ENCODE assay signal across 9 mouse cellular contexts in the genomic region with DNA sequence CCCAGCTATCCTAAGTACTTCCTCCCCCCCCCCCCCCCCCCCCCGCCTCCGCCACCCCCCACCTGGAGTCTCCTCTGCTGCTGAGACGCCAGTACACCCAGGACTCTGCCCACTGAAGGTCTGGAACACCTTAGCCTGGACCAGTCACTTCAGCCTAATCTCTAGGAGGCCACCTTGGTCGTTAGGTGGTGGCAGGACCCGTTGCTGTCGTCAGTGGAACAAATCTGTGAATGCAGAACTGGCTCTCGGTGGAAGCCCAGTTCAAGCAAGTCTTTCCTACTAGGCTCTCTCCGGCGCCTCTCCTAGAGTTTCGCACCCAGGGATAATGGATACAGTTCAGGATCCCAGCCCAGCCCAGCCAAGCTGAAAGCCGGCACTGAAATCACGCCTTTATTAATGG. TPM values are rescaled to one million over a fixed set of nuclear protein-coding genes. Genes with fewer than 3 reads are reported as not detected.
DNase-seq lines count a peak whose midpoint lies in the region; ATAC-seq and TF ChIP-seq lines count a peak whose summit lies in the region.
"Had no signal": no experiment of that assay in that cellular context is flagged by ENCODE, and none has a peak within 500 bp of the region (broad histone marks: within the 10 kb centered on the region; RNA-seq: fewer than 3 reads in every experiment).

No protein-coding gene starts in this region.

- ATAC-seq in forebrain, embryonic 16.5 days, result no peak
- ATAC-seq in neural tube, embryonic 12.5 days (ENCODE audit: low FRiP score, low read depth), result no peak

- peak overlapping the region; percentile 5; the same call in 1 of the 2 replicates for H3K9ac ChIP-seq in forebrain, embryonic 16.5 days (replicated peaks; ENCODE audit: low read depth, low read length)
- no peak overlapping the region for H3K9ac ChIP-seq in neural tube, embryonic 12.5 days

- no peak overlapping the region; the same call in 1 of the 2 replicates for H3K27ac ChIP-seq in spleen, adult 2 months (ENCODE audit: insufficient read depth, low read length)
- H3K27ac ChIP-seq in forebrain, embryonic 16.5 days (ENCODE audit: low read length), result no peak overlapping the region
- no peak overlapping the region for H3K27ac ChIP-seq in limb, embryonic 10.5 days
- H3K27ac ChIP-seq in neural tube, embryonic 12.5 days, result no peak overlapping the region

- no peak for DNase-seq in spleen, adult 2 months (ENCODE audit: low read depth in 1 of 2, low spot score in 2 of 2)
- DNase-seq in spleen, adult 18-20 months, result no peak
- no peak for DNase-seq in limb, embryonic 10.5 days (ENCODE audit: low spot score)
- no peak for DNase-seq in right cerebral cortex, adult 2 months (ENCODE audit: low spot score in 2 of 2)
- no peak for DNase-seq in adrenal gland, adult 18-20 months (ENCODE audit: low spot score in 2 of 2)
- no peak for DNase-seq in c-Kit-positive CD71-positive TER-119-positive erythroid progenitor cells, embryonic 14.5 days (ENCODE audit: low spot score)

- H3K27me3 ChIP-seq in spleen, adult 2 months (ENCODE audit: control insufficient read depth, insufficient read depth, low read length), result peaks cover 16% of the 10 kb centered on the region
- H3K27me3 ChIP-seq in forebrain, embryonic 16.5 days (replicated peaks; ENCODE audit: control insufficient read depth, insufficient read depth, low read length), result peaks cover 26% of the 10 kb centered on the region
- peaks cover 59% of the 10 kb centered on the region for H3K27me3 ChIP-seq in limb, embryonic 10.5 days (ENCODE audit: low read depth, poor library complexity, severe bottlenecking)
- peaks cover 42% of the 10 kb centered on the region for H3K27me3 ChIP-seq in neural tube, embryonic 12.5 days (replicated peaks)

- no peaks in the 10 kb centered on the region for H3K9me3 ChIP-seq in forebrain, embryonic 16.5 days (ENCODE audit: control insufficient read depth, low read length)
- H3K9me3 ChIP-seq in limb, embryonic 10.5 days (replicated peaks), result no peaks in the 10 kb centered on the region
- H3K9me3 ChIP-seq in neural tube, embryonic 12.5 days, result no peaks in the 10 kb centered on the region

- H3K36me3 ChIP-seq in spleen, adult 2 months (ENCODE audit: control insufficient read depth, insufficient read depth, low read length), result no peaks in the 10 kb centered on the region
- no peaks in the 10 kb centered on the region for H3K36me3 ChIP-seq in forebrain, embryonic 16.5 days (ENCODE audit: control insufficient read depth, insufficient read depth)
- H3K36me3 ChIP-seq in limb, embryonic 10.5 days, result no peaks in the 10 kb centered on the region
- H3K36me3 ChIP-seq in neural tube, embryonic 12.5 days, result no peaks in the 10 kb centered on the region

- H3K4me3 ChIP-seq in spleen, adult 2 months (ENCODE audit: extremely low read depth, insufficient read depth, insufficient read length), result peak overlapping the region; percentile 49; the same call in 1 of the 2 replicates
- H3K4me3 ChIP-seq in forebrain, embryonic 16.5 days (replicated peaks; ENCODE audit: low read length), result peak overlapping the region; percentile 32
- peak overlapping the region; percentile 45 for H3K4me3 ChIP-seq in limb, embryonic 10.5 days
- 0 out of 2 replicates have a peak overlapping the region, but pooled peaks have one; percentile 17 for H3K4me3 ChIP-seq in neural tube, embryonic 12.5 days

- TF ChIP-seq CTCF in spleen, adult 2 months (IDR thresholded peaks at IDR 0.05; ENCODE audit: extremely low read depth, insufficient read depth, insufficient read length, insufficient replicate concordance), result no peak

- TF ChIP-seq POLR2A in spleen, adult 2 months (IDR thresholded peaks at IDR 0.05; ENCODE audit: low read depth, low read length), result no peak

- peak overlapping the region; percentile 59 for H3K4me2 ChIP-seq in forebrain, embryonic 16.5 days (ENCODE audit: low read length)
- peak overlapping the region; percentile 54 for H3K4me2 ChIP-seq in neural tube, embryonic 12.5 days (replicated peaks)

- peaks cover 5% of the 10 kb centered on the region for H3K4me1 ChIP-seq in spleen, adult 2 months (ENCODE audit: control insufficient read depth, insufficient read depth, insufficient read length)
- H3K4me1 ChIP-seq in forebrain, embryonic 16.5 days (replicated peaks; ENCODE audit: control insufficient read depth, insufficient read depth, low read length), result peaks cover 26% of the 10 kb centered on the region
- peaks cover 51% of the 10 kb centered on the region for H3K4me1 ChIP-seq in limb, embryonic 10.5 days
- peaks cover 24% of the 10 kb centered on the region for H3K4me1 ChIP-seq in neural tube, embryonic 12.5 days

- 18% methylated on average over 12 of the region's 12 CpGs for WGBS in spleen, adult 2 months
- WGBS in forebrain, embryonic 16.5 days, result 26% methylated on average over 9 of the region's 12 CpGs
- WGBS in limb, embryonic 10.5 days, result 25% methylated on average over 12 of the region's 12 CpGs
- 26% methylated on average over 10 of the region's 12 CpGs for WGBS in neural tube, embryonic 12.5 days

RNA-seq across cellular contexts. Expression of gene Trnp1, which starts 4.5 kb away (rescaled TPM):
- 0.49 and 0.99 TPM in 2 replicates for polyA plus RNA-seq in spleen, adult 2 months (2012; rRNA removed)
- polyA plus RNA-seq in forebrain, embryonic 16.5 days (2015; fragmentation: Nextera tagmentation; extraction: Ambion mirVana), result 6.5 and 9.2 TPM in 2 replicates
- 0.46 and 0.65 TPM in 2 replicates for polyA plus RNA-seq in limb, embryonic 10.5 days (2016; fragmentation: Nextera tagmentation; extraction: Ambion mirVana)
- polyA plus RNA-seq in neural tube, embryonic 12.5 days (2016; fragmentation: Nextera tagmentation; extraction: Ambion mirVana), result 2.5 and 3.7 TPM in 2 replicates
- 1 to 10 TPM; 4.4 to 5.3 TPM for total RNA-seq in adrenal gland, adult 18-20 months (2021)
- total RNA-seq: common myeloid progenitor, adult 5-6 weeks had no signal

RNA-seq across cellular contexts. Expression of gene Tent5b, which starts 14.0 kb away (rescaled TPM):
- 0.30 and 0.31 TPM in 2 replicates for polyA plus RNA-seq in spleen, adult 2 months (2012; rRNA removed)
- 0.09 and 0.14 TPM in 2 replicates for polyA plus RNA-seq in forebrain, embryonic 16.5 days (2015; fragmentation: Nextera tagmentation; extraction: Ambion mirVana)
- 0.68 and 1.1 TPM in 2 replicates for polyA plus RNA-seq in limb, embryonic 10.5 days (2016; fragmentation: Nextera tagmentation; extraction: Ambion mirVana)
- polyA plus RNA-seq in neural tube, embryonic 12.5 days (2016; fragmentation: Nextera tagmentation; extraction: Ambion mirVana), result 0.29 and 0.66 TPM in 2 replicates
- 1 to 10 TPM; 2.0 to 4.6 TPM for total RNA-seq in adrenal gland, adult 18-20 months (2021)
- total RNA-seq: common myeloid progenitor, adult 5-6 weeks had no signal

RNA-seq across cellular contexts. Expression of gene Kdf1, which starts 24.9 kb away (rescaled TPM):
- polyA plus RNA-seq in spleen, adult 2 months (2012; rRNA removed), result 0.65 and 0.76 TPM in 2 replicates
- polyA plus RNA-seq in forebrain, embryonic 16.5 days (2015; fragmentation: Nextera tagmentation; extraction: Ambion mirVana), result 0.35 and 0.44 TPM in 2 replicates
- polyA plus RNA-seq in limb, embryonic 10.5 days (2016; fragmentation: Nextera tagmentation; extraction: Ambion mirVana), result 6.7 and 8.5 TPM in 2 replicates
- polyA plus RNA-seq in neural tube, embryonic 12.5 days (2016; fragmentation: Nextera tagmentation; extraction: Ambion mirVana), result 1.1 and 1.5 TPM in 2 replicates
- under 1 TPM; 0.42 to 0.99 TPM for total RNA-seq in adrenal gland, adult 18-20 months (2021)
- total RNA-seq: common myeloid progenitor, adult 5-6 weeks had no signal

RNA-seq across cellular contexts. Expression of gene Nudc, which starts 51.9 kb away (rescaled TPM):
- 28.6 and 28.7 TPM in 2 replicates for polyA plus RNA-seq in spleen, adult 2 months (2012; rRNA removed)
- 256 and 259 TPM in 2 replicates for polyA plus RNA-seq in forebrain, embryonic 16.5 days (2015; fragmentation: Nextera tagmentation; extraction: Ambion mirVana)
- polyA plus RNA-seq in limb, embryonic 10.5 days (2016; fragmentation: Nextera tagmentation; extraction: Ambion mirVana), result 493 and 582 TPM in 2 replicates
- 335 and 339 TPM in 2 replicates for polyA plus RNA-seq in neural tube, embryonic 12.5 days (2016; fragmentation: Nextera tagmentation; extraction: Ambion mirVana)
- total RNA-seq in adrenal gland, adult 18-20 months (2021), result 100 to 1,000 TPM; 148 to 172 TPM

RNA-seq across cellular contexts. Expression of gene Nr0b2, which starts 59.3 kb away (rescaled TPM):
- 3.2 and 4.0 TPM in 2 replicates for polyA plus RNA-seq in spleen, adult 2 months (2012; rRNA removed)
- not detected in 2 replicates for polyA plus RNA-seq in forebrain, embryonic 16.5 days (2015; fragmentation: Nextera tagmentation; extraction: Ambion mirVana)
- polyA plus RNA-seq in limb, embryonic 10.5 days (2016; fragmentation: Nextera tagmentation; extraction: Ambion mirVana), result 0.13 TPM in 1 of 2 replicates, not detected in the other
- polyA plus RNA-seq in neural tube, embryonic 12.5 days (2016; fragmentation: Nextera tagmentation; extraction: Ambion mirVana), result not detected in 2 replicates
- 10 to 100 TPM; 48.6 to 60.7 TPM for total RNA-seq in adrenal gland, adult 18-20 months (2021)
- total RNA-seq: common myeloid progenitor, adult 5-6 weeks had no signal
